Mouse (Mus musculus): ENCODE data around the gene Atg2a.

DNA sequence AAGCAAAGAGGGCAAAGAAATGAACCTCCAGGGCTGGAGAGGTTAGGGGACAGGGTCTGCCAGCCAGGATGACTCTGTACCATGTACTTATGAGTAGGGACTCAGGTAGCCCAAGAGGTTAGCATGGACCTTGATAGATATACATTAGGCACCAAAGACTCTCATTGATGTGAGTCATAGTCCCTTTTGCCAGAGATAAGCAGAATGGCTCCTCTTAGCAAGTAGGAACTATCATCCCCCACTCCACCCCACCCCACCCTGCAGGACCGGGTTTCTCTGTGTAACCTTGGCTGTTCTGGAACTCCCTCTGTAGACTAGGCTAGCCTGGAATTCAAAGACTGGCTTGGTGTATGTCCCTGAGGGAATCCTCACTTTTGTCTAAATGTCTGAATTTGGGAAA is 1.3 kb upstream of the Atg2a start:
- TF ChIP-seq CTCF (IDR thresholded peaks at IDR 0.05; ENCODE audit: borderline replicate concordance, control insufficient read depth, extremely low read depth, insufficient read depth, low read length, poor library complexity) (no peak), POLR2A (IDR thresholded peaks at IDR 0.05; ENCODE audit: control insufficient read depth, extremely low read depth, insufficient read depth, low read length, poor library complexity) (no peak)

Data from thymus, adult 2 months (tissue).